Mouse (Mus musculus): ENCODE data around the gene Exoc4. TPM values are rescaled to one million over a fixed set of nuclear protein-coding genes. Genes with fewer than 3 reads are reported as not detected.

Exoc4 gene
- polyA plus RNA-seq, 1 experiment from 2014 or later = 70.0 TPM

- H3K27ac ChIP-seq (ENCODE audit: low read length) = no peak overlapping the region
- ATAC-seq = no peak
- no peak overlapping the region for H3K4me2 ChIP-seq (ENCODE audit: low read length)
- H3K27me3 ChIP-seq (replicated peaks; ENCODE audit: control insufficient read depth, insufficient read depth, low read length) = no peaks in the 10 kb centered on the region
- H3K36me3 ChIP-seq (ENCODE audit: control insufficient read depth, insufficient read depth) = no peaks in the 10 kb centered on the region
- H3K4me1 ChIP-seq (replicated peaks; ENCODE audit: control insufficient read depth, insufficient read depth, low read length) = peaks cover 14% of the 10 kb centered on the region
- no peak overlapping the region for H3K9ac ChIP-seq (replicated peaks; ENCODE audit: low read depth, low read length)
- H3K4me3 ChIP-seq (replicated peaks; ENCODE audit: low read length) = no peak overlapping the region
- WGBS = 91% methylated on average over 3 of the region's 3 CpGs
- H3K9me3 ChIP-seq (ENCODE audit: control insufficient read depth, low read length) = no peaks in the 10 kb centered on the region
These were observed 661.8 kb downstream of the Exoc4 start for GRCm38 (mm10) chr6:33910671-33911070.

GRCm38 (mm10) chr6:33913072-33913471, 664.2 kb downstream of the Exoc4 start:
- H3K9me3 ChIP-seq (ENCODE audit: control insufficient read depth, low read length) = no peaks in the 10 kb centered on the region
- no peaks in the 10 kb centered on the region for H3K27me3 ChIP-seq (replicated peaks; ENCODE audit: control insufficient read depth, insufficient read depth, low read length)
- no peak overlapping the region for H3K4me2 ChIP-seq (ENCODE audit: low read length)
- no peaks in the 10 kb centered on the region for H3K36me3 ChIP-seq (ENCODE audit: control insufficient read depth, insufficient read depth)
- no peak overlapping the region for H3K9ac ChIP-seq (replicated peaks; ENCODE audit: low read depth, low read length)
- no peak overlapping the region for H3K4me3 ChIP-seq (replicated peaks; ENCODE audit: low read length)
- peaks cover 14% of the 10 kb centered on the region for H3K4me1 ChIP-seq (replicated peaks; ENCODE audit: control insufficient read depth, insufficient read depth, low read length)
- peak overlapping the region; percentile 87; the same call in 1 of the 2 replicates for H3K27ac ChIP-seq (ENCODE audit: low read length)
- WGBS = 24% methylated on average over 5 of the region's 5 CpGs
- peak; percentile 55; the same call in 1 of the 2 replicates for ATAC-seq

- no peak overlapping the region for H3K4me2 ChIP-seq (ENCODE audit: low read length)
- peaks cover 14% of the 10 kb centered on the region for H3K4me1 ChIP-seq (replicated peaks; ENCODE audit: control insufficient read depth, insufficient read depth, low read length)
- H3K9me3 ChIP-seq (ENCODE audit: control insufficient read depth, low read length) = no peaks in the 10 kb centered on the region
- peak overlapping the region; percentile 87 for H3K27ac ChIP-seq (ENCODE audit: low read length)
- no peak; the same call in 1 of the 2 replicates for ATAC-seq
- WGBS = 12% methylated on average over 8 of the region's 8 CpGs
- H3K27me3 ChIP-seq (replicated peaks; ENCODE audit: control insufficient read depth, insufficient read depth, low read length) = no peaks in the 10 kb centered on the region
- H3K4me3 ChIP-seq (replicated peaks; ENCODE audit: low read length) = no peak overlapping the region
- H3K9ac ChIP-seq (replicated peaks; ENCODE audit: low read depth, low read length) = peak overlapping the region; percentile 42; the same call in 1 of the 2 replicates
- H3K36me3 ChIP-seq (ENCODE audit: control insufficient read depth, insufficient read depth) = no peaks in the 10 kb centered on the region
These were observed 664.6 kb downstream of the Exoc4 start for GRCm38 (mm10) chr6:33913486-33913885.

GRCm38 (mm10) chr6:33913964-33914363, 665.1 kb downstream of the Exoc4 start:
- H3K27ac ChIP-seq (ENCODE audit: low read length) = peak overlapping the region; percentile 29
- H3K36me3 ChIP-seq (ENCODE audit: control insufficient read depth, insufficient read depth) = no peaks in the 10 kb centered on the region
- 58% methylated on average over 4 of the region's 4 CpGs for WGBS
- no peaks in the 10 kb centered on the region for H3K27me3 ChIP-seq (replicated peaks; ENCODE audit: control insufficient read depth, insufficient read depth, low read length)
- peaks cover 14% of the 10 kb centered on the region for H3K4me1 ChIP-seq (replicated peaks; ENCODE audit: control insufficient read depth, insufficient read depth, low read length)
- no peak overlapping the region for H3K4me2 ChIP-seq (ENCODE audit: low read length)
- H3K9ac ChIP-seq (replicated peaks; ENCODE audit: low read depth, low read length) = no peak overlapping the region
- no peaks in the 10 kb centered on the region for H3K9me3 ChIP-seq (ENCODE audit: control insufficient read depth, low read length)
- no peak overlapping the region for H3K4me3 ChIP-seq (replicated peaks; ENCODE audit: low read length)
- ATAC-seq = peak; percentile 57

GRCm38 (mm10) chr6:33923571-33923970, 674.7 kb downstream of the Exoc4 start:
- 42% methylated on average over 2 of the region's 2 CpGs for WGBS
- H3K27me3 ChIP-seq (replicated peaks; ENCODE audit: control insufficient read depth, insufficient read depth, low read length) = no peaks in the 10 kb centered on the region
- 0 out of 2 replicates have a peak, but pooled peaks cover 3% of the 10 kb centered on the region for H3K36me3 ChIP-seq (ENCODE audit: control insufficient read depth, insufficient read depth)
- H3K4me2 ChIP-seq (ENCODE audit: low read length) = no peak overlapping the region
- H3K4me3 ChIP-seq (replicated peaks; ENCODE audit: low read length) = no peak overlapping the region
- 0 out of 2 replicates have a peak, but pooled peaks cover 5% of the 10 kb centered on the region for H3K4me1 ChIP-seq (replicated peaks; ENCODE audit: control insufficient read depth, insufficient read depth, low read length)
- H3K9ac ChIP-seq (replicated peaks; ENCODE audit: low read depth, low read length) = no peak overlapping the region
- peak overlapping the region; percentile 29; the same call in 1 of the 2 replicates for H3K27ac ChIP-seq (ENCODE audit: low read length)
- ATAC-seq = no peak
- H3K9me3 ChIP-seq (ENCODE audit: control insufficient read depth, low read length) = no peaks in the 10 kb centered on the region

GRCm38 (mm10) chr6:33924888-33925287, 676.0 kb downstream of the Exoc4 start:
- Histone ChIP-seq H3K9ac (replicated peaks; ENCODE audit: low read depth, low read length) (no peak overlapping the region), H3K4me3 (replicated peaks; ENCODE audit: low read length) (no peak overlapping the region), H3K9me3 (ENCODE audit: control insufficient read depth, low read length) (no peaks in the 10 kb centered on the region), H3K36me3 (ENCODE audit: control insufficient read depth, insufficient read depth) (0 out of 2 replicates have a peak, but pooled peaks cover 3% of the 10 kb centered on the region), H3K4me2 (ENCODE audit: low read length) (no peak overlapping the region), H3K4me1 (replicated peaks; ENCODE audit: control insufficient read depth, insufficient read depth, low read length) (peaks cover 15% of the 10 kb centered on the region), H3K27me3 (replicated peaks; ENCODE audit: control insufficient read depth, insufficient read depth, low read length) (no peaks in the 10 kb centered on the region), H3K27ac (ENCODE audit: low read length) (no peak overlapping the region)
- WGBS = 78% methylated on average over 4 of the region's 4 CpGs
- no peak for ATAC-seq

- Histone ChIP-seq H3K4me1 (replicated peaks; ENCODE audit: control insufficient read depth, insufficient read depth, low read length) (peaks cover 20% of the 10 kb centered on the region), H3K36me3 (ENCODE audit: control insufficient read depth, insufficient read depth) (no peaks in the 10 kb centered on the region), H3K27ac (ENCODE audit: low read length) (peak overlapping the region; percentile 77), H3K4me3 (replicated peaks; ENCODE audit: low read length) (no peak overlapping the region), H3K9ac (replicated peaks; ENCODE audit: low read depth, low read length) (no peak overlapping the region), H3K27me3 (replicated peaks; ENCODE audit: control insufficient read depth, insufficient read depth, low read length) (no peaks in the 10 kb centered on the region), H3K9me3 (ENCODE audit: control insufficient read depth, low read length) (no peaks in the 10 kb centered on the region), H3K4me2 (ENCODE audit: low read length) (no peak overlapping the region)
- 17% methylated on average over 13 of the region's 13 CpGs for WGBS
- peak; percentile 96 for ATAC-seq
These were observed 680.6 kb downstream of the Exoc4 start for GRCm38 (mm10) chr6:33929342-33930086.

GRCm38 (mm10) chr6:33930087-33930945, 681.4 kb downstream of the Exoc4 start:
- peak; percentile 47; the same call in 1 of the 2 replicates for ATAC-seq
- WGBS = 15% methylated on average over 8 of the region's 8 CpGs
- Histone ChIP-seq H3K4me2 (ENCODE audit: low read length) (no peak overlapping the region), H3K4me3 (replicated peaks; ENCODE audit: low read length) (no peak overlapping the region), H3K27me3 (replicated peaks; ENCODE audit: control insufficient read depth, insufficient read depth, low read length) (no peaks in the 10 kb centered on the region), H3K9me3 (ENCODE audit: control insufficient read depth, low read length) (no peaks in the 10 kb centered on the region), H3K27ac (ENCODE audit: low read length) (peak overlapping the region; percentile 81), H3K9ac (replicated peaks; ENCODE audit: low read depth, low read length) (no peak overlapping the region; the same call in 1 of the 2 replicates), H3K36me3 (ENCODE audit: control insufficient read depth, insufficient read depth) (no peaks in the 10 kb centered on the region), H3K4me1 (replicated peaks; ENCODE audit: control insufficient read depth, insufficient read depth, low read length) (peaks cover 20% of the 10 kb centered on the region)

- Histone ChIP-seq H3K9me3 (ENCODE audit: control insufficient read depth, low read length) (no peaks in the 10 kb centered on the region), H3K36me3 (ENCODE audit: control insufficient read depth, insufficient read depth) (no peaks in the 10 kb centered on the region), H3K27ac (ENCODE audit: low read length) (no peak overlapping the region), H3K4me1 (replicated peaks; ENCODE audit: control insufficient read depth, insufficient read depth, low read length) (peaks cover 10% of the 10 kb centered on the region), H3K9ac (replicated peaks; ENCODE audit: low read depth, low read length) (no peak overlapping the region), H3K4me3 (replicated peaks; ENCODE audit: low read length) (no peak overlapping the region), H3K4me2 (ENCODE audit: low read length) (no peak overlapping the region), H3K27me3 (replicated peaks; ENCODE audit: control insufficient read depth, insufficient read depth, low read length) (no peaks in the 10 kb centered on the region)
- WGBS = 88% methylated on average over 4 of the region's 4 CpGs
- no peak for ATAC-seq
These were observed 689.0 kb downstream of the Exoc4 start for GRCm38 (mm10) chr6:33937906-33938305.

Data from forebrain, embryonic 16.5 days (tissue).